Mouse (Mus musculus) urinary bladder, adult 18-20 months (tissue): ENCODE measurements around the gene C1qb.

Experiments
- DNase-seq, 2 experiments: peaks; one replicate each; pipeline ENCODE4 v3.0.0; 2022; ENCODE audit warnings: low spot score in 2 of 2, mixed read lengths in 2 of 2

The C1qb gene

DNA sequence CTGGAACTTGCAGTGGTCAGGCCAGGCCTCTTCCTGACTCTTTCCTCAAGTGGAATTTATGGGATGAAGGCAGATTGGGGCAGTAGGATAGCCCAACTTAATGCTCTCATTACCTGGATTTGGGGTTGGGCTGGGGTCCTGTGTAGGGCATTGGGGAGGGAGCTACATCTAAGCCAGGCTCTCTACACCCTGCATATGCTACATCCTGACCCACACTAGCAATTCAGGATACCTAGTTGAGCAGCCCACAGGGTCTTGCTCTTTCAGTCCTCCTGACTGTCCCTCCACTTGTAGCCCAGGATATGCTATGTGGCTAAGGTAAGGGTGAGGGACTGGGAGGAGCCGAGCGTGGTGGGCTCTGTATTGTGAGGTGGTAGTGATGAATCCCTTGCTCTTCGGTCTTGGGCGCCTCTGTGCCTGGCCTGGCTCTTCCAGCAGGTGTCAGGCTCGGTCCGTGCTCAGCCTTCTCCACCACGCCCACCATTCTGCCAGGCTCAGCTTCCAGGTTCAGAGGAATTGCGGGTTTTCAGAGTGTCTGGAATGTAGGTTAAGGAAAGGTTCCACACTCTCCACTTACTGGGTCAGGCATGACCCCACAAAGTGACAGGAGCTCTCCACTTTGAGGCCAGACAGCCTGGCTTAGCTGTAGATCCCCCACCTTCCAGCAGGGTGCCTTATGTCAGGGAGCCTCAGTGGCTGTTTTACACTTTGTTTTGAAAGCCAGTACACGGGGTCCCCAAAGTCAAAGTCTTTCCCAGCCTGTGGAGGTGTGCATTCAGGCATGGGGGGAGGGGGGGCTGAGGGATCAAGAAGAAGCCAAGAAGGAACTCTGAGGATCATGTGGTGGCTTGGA is 7.9 kb upstream of the C1qb start:
- peak in 1 of 2 experiments; percentile 20 for DNase-seq

DNA sequence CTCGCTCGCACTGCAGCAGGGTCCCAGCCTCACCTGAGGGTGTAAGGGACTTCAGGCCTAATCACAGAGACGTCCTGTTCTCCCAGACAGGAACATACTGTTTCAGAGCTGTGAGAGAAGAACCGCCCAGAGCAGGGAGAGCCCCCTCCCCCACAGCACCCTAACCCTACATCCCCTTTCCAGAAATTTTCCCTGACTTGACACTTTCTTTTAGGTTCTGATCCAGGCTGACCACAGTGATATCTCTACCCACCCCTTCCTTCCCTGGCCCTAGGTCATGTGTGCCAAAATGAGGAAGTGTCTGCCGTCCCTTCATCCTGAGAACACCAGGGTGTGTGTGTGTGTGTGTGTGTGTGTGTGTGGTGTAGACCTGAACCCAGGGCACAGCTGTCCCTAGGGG is 6.8 kb upstream of the C1qb start, which contains the start of gene C1qc:
C1qc (minus strand) TSS at position 255 of the 400 bp plus-strand sequence.
- DNase-seq = no peak

DNA sequence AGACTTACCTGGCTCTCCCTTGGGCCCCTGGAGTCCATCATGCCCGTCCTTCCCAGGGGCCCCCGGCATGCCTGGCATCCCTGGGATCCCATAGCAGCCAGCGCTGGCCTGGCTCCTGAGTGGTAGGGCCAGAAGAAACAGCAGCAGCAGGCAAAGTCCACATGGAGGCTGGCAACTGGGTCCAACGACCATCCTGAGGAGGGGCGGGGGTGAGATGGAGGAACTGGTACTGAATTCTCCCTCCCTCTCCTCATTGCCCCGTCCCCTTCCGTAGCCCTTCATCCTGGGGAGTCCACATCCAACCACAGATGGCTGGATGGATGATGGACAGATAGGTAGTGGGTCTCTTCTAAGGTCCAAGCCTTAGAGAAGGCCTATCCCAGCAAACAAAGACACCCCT is 6.4 kb upstream of the C1qb start:
- DNase-seq = no peak

DNA sequence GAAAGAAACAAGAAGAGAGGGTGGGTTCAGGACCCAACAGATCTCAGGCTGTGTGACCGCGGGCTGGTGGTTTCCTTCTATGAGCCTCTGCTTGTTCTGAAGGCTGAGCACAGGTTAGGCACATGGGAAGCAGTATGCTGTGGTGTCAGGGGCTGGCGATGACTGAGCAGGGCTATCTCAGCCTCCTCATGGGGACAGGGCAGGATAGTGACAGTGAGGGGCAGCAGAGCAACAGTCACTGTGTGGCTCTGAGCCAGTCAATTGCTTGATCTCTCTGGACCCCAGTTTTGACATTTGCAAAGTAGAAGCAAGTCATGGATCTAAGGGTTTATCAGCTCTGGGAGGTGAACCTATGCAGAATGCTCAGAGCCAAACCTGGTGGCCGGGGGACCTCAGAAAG is 5.1 kb upstream of the C1qb start:
- DNase-seq = no peak

DNA sequence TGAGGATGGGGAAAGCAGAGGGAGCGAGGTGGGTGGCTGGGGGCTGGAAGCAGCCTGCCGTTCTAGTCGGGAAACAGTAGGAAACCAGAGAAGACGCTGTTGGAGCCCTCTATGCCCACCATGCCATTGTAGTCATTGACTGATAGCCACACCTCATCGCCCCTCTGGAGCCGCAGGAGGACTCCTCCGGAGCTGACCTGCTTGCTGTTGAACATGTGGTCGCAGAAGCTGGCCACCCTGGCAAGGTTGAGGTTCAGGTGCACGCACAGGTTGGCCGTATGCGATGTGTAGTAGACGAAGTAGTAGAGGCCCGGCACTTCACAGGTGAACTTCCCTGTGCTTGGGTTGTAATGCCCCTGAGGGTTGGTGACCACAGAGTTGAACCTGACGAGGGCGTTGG is 4.0 kb upstream of the C1qb start:
- DNase-seq = no peak

DNA sequence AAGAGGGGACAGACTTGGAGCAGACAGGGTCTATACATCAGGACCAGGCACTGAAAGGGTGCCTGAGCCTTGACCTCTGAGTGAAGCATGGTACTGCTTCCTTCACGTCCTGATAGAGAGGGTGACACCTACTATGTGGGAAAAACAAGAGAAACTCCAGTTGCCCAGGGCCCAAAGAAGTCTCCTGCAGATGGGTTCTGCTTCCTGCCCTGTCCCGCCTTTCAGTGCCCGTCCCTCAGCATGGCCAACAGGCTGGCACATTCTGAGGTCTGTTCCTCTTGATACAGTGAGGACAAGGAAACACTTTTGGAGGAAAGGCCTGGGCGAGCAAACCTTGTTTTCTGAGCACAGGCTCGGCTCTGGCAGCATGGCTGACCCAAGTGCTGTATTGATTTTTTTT is 1.7 kb upstream of the C1qb start:
- no peak for DNase-seq

DNA sequence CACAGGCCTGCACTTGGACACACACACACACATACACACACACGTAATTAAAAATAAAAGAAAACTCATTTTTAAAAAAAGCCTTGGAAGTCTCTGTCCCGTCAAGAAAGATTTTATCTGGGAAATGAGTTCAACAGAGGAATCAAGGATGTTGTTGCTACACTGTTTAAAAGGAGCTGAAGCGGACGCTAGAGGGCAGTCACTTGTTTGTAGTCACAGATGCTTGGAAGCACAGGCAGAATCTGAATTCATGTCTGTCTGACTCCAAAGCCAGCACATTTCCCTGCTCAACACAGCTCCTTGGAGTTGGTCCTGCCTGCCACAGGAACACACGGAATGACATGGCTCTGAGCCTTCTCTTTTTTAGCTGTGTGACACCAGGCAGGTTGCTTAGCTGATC is 7.4 kb downstream of the C1qb start:
- DNase-seq = no peak

DNA sequence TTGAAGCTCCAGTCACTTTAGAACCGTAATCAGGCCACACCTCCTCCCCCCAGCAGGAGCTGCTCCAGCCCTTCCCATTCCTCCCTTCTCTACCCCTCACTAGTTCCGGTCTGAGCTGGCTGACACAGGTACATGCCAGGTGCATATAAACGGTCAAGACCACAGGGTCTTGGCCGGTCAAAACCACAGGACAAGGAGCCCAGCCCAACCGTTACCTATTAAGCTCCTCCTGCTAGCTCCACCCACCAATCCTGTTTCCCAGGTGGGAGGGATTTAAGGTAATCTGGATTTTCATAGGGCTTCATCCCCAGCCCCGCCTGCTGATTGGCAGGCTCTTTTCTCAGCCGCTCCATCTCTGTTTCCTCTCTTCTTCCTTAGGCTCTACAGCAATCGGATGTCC is 7.8 kb downstream of the C1qb start:
- DNase-seq = no peak

DNA sequence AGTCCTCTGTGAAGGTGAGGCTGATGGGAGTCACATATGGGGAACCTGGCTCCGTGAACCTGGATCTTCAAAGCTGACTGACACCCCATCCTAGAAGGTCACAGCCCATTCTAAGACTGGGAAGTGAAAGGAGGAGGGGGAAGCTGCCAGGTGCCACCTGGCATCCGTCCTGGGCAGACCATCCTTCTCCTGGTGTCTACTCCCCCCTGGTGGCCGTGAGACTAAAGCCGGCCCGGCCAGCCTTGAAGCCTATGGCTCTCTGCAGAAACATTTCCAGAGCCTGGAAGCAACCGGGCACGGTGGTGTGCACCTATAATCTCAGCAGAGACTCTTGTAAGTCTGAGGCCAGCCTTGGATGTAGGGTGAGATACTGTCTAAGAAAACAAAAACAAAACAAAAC is 9.0 kb downstream of the C1qb start:
- DNase-seq = peak in 1 of 2 experiments; percentile 50

DNA sequence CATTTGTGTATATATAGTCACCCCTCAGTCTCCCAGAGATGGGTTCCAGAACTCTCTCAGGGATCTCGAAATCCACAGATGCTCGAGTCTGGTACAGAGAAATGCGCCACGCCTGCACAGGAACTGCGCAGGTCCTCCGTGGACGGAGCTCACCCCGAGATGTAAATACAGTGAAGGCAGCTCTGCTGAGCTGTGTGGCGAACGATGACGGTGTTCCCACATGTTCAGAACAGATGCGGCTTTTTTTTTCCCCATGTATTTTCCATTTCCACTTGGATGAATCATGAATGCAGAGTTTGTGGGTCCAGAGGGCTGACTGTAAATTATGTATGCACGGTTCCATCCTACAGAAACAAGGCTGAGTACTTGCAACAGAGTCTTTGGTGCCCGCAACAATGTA is 11.0 kb downstream of the C1qb start:
- no peak for DNase-seq

DNA sequence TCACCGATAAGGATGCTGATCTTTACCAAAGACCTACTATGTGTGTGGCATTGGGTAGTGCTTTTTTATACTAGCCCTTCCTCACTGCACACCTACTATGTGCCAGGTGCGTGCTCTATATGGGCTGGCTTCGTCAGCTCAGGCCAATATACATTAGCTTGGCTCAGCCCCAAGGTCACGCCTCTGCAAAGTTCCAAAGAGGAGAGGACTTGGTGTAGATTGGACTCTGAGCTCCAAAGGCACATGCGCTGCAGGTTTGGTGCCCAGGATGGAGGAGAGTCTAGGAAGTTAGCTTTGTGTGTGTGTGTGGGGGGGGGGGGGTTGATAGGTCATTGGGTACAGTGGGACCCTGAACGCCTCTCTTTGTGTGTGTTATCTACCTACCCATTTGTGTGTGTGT is 17.6 kb downstream of the C1qb start:
- DNase-seq = no peak

DNA sequence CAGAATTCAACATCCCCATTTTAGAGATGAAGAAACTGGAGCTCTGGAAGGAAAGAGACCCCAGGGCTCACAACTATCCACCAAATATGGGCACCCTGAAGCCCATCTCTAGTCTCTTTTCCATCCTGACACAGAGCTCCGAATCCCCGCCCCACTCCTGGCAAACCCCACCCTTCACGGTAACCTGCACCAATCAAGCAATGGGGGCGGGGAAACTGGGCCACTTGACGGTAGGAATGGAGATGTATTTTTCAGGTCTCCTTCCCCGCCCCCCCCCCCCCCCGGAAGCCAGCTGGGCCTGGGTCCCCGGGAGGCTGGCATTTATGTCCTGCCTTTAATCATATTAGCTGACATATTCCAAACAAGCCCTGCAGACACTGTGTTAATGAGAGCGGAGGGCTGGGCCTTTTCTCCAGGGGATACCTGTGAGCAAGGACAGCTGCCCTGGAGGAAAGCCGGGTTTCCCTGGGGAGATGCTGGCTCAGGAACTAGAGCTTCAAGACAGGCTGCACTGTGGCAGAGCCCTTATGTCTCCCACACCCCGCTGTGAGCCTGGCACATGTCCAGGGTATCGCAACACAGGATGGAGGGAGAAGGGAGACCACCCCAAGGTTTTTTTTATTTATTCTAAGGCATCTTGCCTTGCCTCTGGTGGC is 18.2 kb downstream of the C1qb start:
- DNase-seq = no peak

DNA sequence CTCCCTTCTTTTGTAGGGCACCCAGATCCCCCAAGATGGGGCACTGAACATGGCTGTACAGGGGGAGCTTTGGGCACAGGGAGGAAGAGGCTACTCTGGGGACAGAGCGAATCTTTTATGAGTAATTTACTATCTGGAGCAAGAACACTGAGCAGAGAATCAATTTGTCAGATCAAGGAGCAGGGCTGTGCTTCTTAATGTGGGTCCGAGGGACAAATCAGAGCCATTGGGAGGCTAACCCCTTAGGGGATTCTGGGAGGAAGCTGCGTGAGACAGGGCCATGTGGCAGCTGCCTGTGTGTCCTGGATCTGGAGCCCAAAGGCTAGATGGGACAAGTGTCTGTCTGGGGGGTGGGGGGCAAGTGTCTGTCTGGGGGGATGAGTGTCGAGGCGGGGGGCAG is 20.5 kb downstream of the C1qb start:
- DNase-seq = no peak

DNA sequence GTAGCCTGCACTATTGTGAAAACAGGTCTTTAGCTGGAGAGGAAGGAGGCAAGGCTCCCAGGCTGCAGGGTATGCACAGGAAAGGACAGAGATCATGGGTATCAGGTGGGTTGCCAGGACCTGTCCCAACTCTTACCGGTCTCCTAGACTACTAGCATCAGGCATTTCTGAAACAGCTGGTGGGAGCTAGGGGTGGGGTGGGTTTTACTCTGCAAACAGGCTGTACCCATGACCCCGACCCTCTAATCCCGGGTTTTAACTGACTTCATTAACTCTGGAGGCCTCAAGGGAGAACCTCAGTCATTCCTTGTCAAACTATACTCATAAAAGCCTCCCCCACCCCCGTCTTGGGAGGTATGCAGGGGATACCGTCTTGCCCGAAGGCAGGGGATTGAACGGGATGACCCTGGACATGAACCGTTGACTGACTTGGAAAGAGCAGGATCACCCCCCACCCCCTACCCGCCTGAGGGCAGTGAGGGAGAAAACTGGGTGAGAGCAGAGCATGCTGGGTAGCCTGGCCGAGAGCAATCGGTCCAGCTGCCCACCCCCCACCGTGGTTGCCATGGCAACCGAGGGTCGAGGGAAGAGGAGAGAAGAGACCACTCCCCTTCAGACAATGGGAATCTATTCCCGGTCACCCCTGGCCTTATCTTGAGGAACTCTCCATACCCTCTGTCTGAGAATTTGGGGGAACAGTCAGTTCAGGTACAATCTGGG is 21.1 kb downstream of the C1qb start:
- no peak for DNase-seq

DNA sequence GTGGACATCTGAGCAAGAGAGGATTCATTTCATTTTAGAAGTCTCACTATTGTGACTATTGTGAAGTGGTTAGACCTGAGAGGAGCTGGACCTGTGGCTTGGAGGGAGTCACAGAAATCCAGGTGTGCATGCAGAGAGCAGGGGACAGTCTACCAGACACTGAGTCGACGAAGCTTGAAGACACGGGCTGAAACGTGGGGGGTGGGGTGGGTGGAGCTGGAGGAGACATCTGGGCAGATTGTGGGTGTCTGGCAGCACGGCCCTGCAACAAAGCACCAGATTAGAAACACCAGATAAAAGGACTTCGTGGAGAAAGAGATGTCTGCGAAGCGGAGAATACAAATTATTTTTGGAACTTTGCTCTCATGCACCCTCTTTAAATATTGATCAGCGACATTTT is 22.5 kb downstream of the C1qb start:
- DNase-seq = no peak

DNA sequence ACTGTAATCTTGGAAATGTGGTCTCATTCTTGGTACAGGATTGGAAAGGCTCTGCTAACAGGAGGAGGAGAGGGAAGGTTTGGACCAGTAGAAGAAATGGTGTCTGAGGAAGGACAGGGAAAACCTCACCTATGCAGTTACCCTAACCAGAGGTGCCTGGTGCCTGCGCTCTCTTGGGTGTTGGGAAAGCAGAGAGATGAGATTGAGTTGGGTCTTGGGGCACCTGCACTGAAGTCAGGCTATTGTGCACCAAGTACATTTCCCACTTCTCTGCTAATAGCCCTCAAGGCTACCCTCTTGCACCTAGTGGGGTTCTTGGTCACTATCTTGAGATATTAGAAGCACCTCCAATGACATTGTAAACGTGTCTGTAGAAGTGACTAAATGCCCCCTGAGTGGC is 23.6 kb downstream of the C1qb start:
- DNase-seq = no peak

DNA sequence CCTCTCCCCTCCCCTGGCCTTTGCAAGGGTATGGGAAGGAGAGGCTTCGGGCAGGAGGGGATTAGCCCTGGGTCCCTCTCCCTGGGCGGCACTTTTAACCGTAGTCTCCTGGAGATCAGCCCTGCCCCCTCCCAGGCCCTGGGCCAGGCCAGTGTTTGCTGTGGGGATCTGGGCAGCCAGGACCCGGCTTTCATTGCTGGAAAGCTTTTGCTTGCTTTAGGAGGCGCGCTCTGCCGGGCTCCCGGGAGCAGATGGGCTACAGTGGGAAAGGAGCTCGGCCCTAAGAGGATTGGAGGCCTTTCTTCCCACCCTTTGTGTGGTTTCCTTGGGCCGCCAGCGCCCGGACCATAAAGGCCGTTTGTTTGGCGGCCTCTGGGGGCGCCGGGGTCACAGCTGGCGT is 24.2 kb downstream of the C1qb start:
- DNase-seq = no peak

DNA sequence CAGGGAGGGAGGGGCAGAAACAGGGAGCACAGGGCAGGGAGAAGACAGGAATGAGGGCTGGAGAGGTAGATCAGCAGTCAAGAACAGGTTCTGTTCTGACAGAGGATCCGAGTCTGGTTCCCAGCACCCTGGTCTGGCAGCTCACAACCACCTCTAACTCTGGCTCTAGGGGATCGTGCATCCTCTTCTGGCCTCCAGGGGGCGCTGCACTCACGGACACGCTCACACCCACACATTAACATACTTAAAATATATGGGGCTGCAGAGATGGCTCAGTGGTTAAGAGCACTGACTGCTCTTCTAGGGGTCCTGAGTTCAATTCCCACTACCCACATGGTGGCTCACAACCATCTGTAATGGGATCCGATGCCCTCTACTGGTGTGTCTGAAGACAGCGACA is 26.0 kb downstream of the C1qb start:
- DNase-seq = no peak

DNA sequence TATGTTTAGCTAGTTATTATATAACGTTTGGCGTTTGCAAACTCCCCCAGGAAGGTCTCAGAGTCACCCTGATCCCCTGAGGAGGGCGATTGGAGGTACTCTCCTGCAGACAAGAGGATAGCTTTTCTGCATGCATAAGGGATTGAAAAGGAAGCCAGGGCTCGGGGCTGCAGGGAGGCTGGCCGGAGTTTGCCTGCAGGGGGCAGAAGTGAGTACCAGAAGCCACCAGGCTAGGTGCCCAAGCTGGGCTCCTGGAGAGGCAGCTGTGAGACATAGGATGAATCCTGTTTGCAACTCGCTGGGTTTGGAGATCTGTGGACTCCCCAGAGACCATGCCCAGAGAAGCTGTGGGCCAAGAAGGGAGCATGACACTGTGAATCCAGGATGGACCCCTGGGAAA is 30.9 kb downstream of the C1qb start:
- DNase-seq = no peak

DNA sequence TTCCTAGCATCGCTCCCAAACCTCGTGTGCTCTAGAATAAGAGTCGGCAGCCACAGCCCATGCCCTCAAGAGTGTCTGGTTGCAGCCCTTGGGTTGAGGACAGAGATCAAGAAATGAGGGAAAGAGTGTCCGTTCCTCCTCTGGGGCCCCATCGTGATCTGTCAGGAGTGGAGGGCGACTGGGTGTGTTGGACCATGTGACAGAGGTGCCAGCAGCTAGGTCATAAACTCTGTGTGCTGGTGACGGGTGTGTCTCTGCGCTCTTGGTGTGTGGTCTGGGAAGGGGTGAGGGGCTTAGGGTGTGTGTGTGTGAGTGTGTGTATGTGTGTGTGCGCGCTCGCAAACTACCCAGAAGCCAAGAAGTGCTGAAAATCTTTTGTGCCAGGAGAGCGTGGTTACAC is 33.0 kb downstream of the C1qb start:
- DNase-seq = no peak

DNA sequence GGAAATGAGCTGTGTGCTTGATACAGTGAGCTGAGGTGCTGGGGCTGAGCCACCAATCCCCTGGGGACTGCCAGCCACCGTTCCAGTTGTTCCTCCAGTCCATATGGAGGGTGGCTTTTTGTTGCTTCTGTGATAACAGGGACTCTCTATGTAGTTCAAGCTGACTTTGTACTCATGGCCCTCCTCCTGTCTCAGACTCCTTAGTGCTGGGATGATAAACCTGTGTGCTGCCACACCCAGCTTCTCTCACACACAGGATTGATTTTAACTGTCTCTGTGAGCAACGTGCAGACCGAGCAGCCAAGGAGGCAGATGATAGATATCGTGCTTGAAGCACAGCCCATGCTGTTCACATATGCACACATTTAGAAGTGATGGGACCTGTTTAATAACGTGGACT is 33.9 kb downstream of the C1qb start:
- DNase-seq = no peak

DNA sequence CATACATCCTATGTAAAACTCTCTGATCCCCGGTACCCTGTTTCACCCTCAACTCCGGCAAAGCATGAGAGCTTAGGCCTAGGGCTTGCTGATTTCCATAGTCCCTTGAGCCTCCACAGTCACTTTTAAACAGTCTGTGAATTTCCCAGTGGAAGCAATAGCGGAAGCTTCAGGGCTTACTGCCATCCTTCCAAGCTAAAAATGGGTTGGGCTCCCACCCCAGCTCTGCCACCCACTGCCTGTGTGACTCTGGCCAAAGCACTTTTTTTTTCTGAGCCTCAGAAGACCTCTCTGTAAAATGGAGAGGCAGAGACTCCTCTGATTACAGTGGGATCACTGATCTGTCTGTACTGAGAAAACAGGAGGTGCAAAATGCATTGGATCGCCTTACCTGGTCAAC is 37.4 kb downstream of the C1qb start:
- DNase-seq = no peak

DNA sequence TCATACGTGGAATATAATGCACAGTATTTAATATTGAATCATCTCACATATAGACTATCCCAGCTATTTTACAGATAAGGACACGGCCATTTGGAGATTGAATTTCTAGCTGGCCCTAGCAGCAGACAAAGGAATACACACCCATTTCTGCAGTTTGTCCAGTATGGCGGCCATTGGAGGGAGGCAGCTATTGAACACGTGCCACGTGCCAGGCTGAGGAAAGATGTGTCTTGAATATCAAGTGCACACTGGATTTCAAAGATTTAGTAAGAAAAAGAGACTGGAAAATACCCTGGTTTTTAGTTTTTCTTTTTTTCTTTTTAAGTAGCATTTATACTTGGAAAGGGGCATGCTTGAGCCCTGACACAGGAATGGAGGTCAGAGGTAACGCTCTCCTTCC is 38.8 kb downstream of the C1qb start:
- no peak for DNase-seq
